Mouse (Mus musculus): ENCODE results near the gene Lrrc56. TPM values are rescaled to one million over a fixed set of nuclear protein-coding genes. Genes with fewer than 3 reads are reported as not detected.

Lrrc56 gene
- total and polyA plus RNA-seq, 3 experiments = 0.46 to 1.4 (median 0.93) TPM

GRCm38 (mm10) chr7:141222126-141222467 is 28.1 kb downstream of the Lrrc56 start:
- Histone ChIP-seq H3K27ac (ENCODE audit: insufficient read depth, low read depth) (no peak overlapping the region), H3K4me3 (replicated peaks in 1 of 3; ENCODE audit: low read depth in 2 of 3, low read length in 2 of 3, poor library complexity in 1 of 3) (peak overlapping the region in 2 of 3 experiments; percentile 5 to 39), H3K4me2 (ENCODE audit: insufficient read depth, low read depth, poor library complexity, severe bottlenecking) (peak overlapping the region; percentile 52; the same call in 1 of the 2 replicates), H3K36me3 (replicated peaks in 1 of 2; ENCODE audit: control insufficient read depth in 1 of 2, insufficient read depth in 1 of 2, low read length in 1 of 2) (peaks cover 0 to 26% of the 10 kb centered on the region in 2 experiments), H3K9ac (ENCODE audit: insufficient read depth, low read depth) (peak overlapping the region; percentile 51), H3K79me2 (replicated peaks; ENCODE audit: control insufficient read depth, extremely low read depth, insufficient read depth, poor library complexity, severe bottlenecking) (no peaks in the 10 kb centered on the region), H3K27me3 (replicated peaks) (peaks cover 19% of the 10 kb centered on the region), H3K9me3 (replicated peaks; ENCODE audit: low read length) (peaks cover 6% of the 10 kb centered on the region), H3K4me1 (ENCODE audit: control insufficient read depth in 1 of 2, insufficient read depth in 2 of 2) (peaks cover 13 to 44% of the 10 kb centered on the region in 2 experiments)
- no peak for TF ChIP-seq EP300 (IDR thresholded peaks at IDR 0.05; ENCODE audit: low read length)
- no peak for TF ChIP-seq USF1 (IDR thresholded peaks at IDR 0.05; ENCODE audit: low read depth, low read length)
- 0 out of 2 replicates have a peak, but pooled peaks have one; percentile 37 for TF ChIP-seq TCF12 (IDR thresholded peaks at IDR 0.05; ENCODE audit: low read depth, low read length)
- TF ChIP-seq MAX (IDR thresholded peaks at IDR 0.05; ENCODE audit: low read length) = no peak
- DNase-seq (ENCODE audit: extremely low read depth) = no peak
- in situ Hi-C loops (cut with MboI; ENCODE audit: low pct_ligation_motif_present, low pct_unique_long_range_greater_than_20kb, low sequenced_read_pairs) (no loop called here), dilution Hi-C loops (cut with MboI; ENCODE audit: extremely low pct_ligation_motif_present, extremely low pct_unique_long_range_greater_than_20kb, low sequenced_read_pairs) (no loop called here)

- dilution Hi-C loops (cut with MboI; ENCODE audit: extremely low pct_ligation_motif_present, extremely low pct_unique_long_range_greater_than_20kb, low sequenced_read_pairs) (no loop called here), in situ Hi-C loops (cut with MboI; ENCODE audit: low pct_ligation_motif_present, low pct_unique_long_range_greater_than_20kb, low sequenced_read_pairs) (no loop called here)
- Histone ChIP-seq H3K9ac (ENCODE audit: insufficient read depth, low read depth) (peak overlapping the region; percentile 51), H3K27ac (ENCODE audit: insufficient read depth, low read depth) (no peak overlapping the region), H3K4me1 (ENCODE audit: control insufficient read depth in 1 of 2, insufficient read depth in 2 of 2) (peaks cover 13 to 44% of the 10 kb centered on the region in 2 experiments), H3K79me2 (replicated peaks; ENCODE audit: control insufficient read depth, extremely low read depth, insufficient read depth, poor library complexity, severe bottlenecking) (no peaks in the 10 kb centered on the region), H3K27me3 (replicated peaks) (peaks cover 22% of the 10 kb centered on the region), H3K9me3 (replicated peaks; ENCODE audit: low read length) (peaks cover 7% of the 10 kb centered on the region), H3K36me3 (replicated peaks in 1 of 2; ENCODE audit: control insufficient read depth in 1 of 2, insufficient read depth in 1 of 2, low read length in 1 of 2) (peaks cover 0 to 20% of the 10 kb centered on the region in 2 experiments), H3K4me3 (replicated peaks in 1 of 3; ENCODE audit: low read depth in 2 of 3, low read length in 2 of 3, poor library complexity in 1 of 3) (no peak overlapping the region), H3K4me2 (ENCODE audit: insufficient read depth, low read depth, poor library complexity, severe bottlenecking) (peak overlapping the region; percentile 52; the same call in 1 of the 2 replicates)
- TF ChIP-seq KAT2A (IDR thresholded peaks at IDR 0.05; ENCODE audit: insufficient replicate concordance, low read length) (no peak), MYC (IDR thresholded peaks at IDR 0.05; ENCODE audit: low read depth, low read length) (no peak), RAD21 (IDR thresholded peaks at IDR 0.05; ENCODE audit: low read depth, low read length) (no peak), USF2 (conservative IDR thresholded peaks at IDR 0.05; ENCODE audit: low read depth, low read length) (no peak), IRF4 (IDR thresholded peaks at IDR 0.05; ENCODE audit: low read depth, low read length) (no peak), NELFE (IDR thresholded peaks at IDR 0.05; ENCODE audit: low read depth, low read length) (no peak), MEF2A (IDR thresholded peaks at IDR 0.05; ENCODE audit: borderline replicate concordance, low read depth, low read length) (no peak), MXI1 (IDR thresholded peaks at IDR 0.05; ENCODE audit: low read depth, low read length) (no peak), SIN3A (IDR thresholded peaks at IDR 0.05; ENCODE audit: low read length) (no peak), UBTF (IDR thresholded peaks at IDR 0.05; ENCODE audit: low read depth, low read length) (no peak)
- no peak for DNase-seq (ENCODE audit: extremely low read depth)
These were observed 28.8 kb downstream of the Lrrc56 start for GRCm38 (mm10) chr7:141222696-141223215.

All from CH12.LX (cell line).